Mouse (Mus musculus) limb, embryonic 13.5 days (tissue): Measurements from ENCODE around the gene 6330403K07Rik. TPM values are rescaled to one million over a fixed set of nuclear protein-coding genes. Genes with fewer than 3 reads are reported as not detected.
A peak's percentile ranks its signal among the peaks of the same experiment; 100 is the strongest.

Experiments
- ATAC-seq: fragments of 200-750 bp; cut with Nextera tagmentation; 2 replicates; pipeline ENCODE4 v1.8.0; 2017; ENCODE audit warnings: low read depth, moderate number of reproducible peaks, moderate TSS enrichment; ENCODE audit not compliant: low FRiP score
- H3K27ac ChIP-seq: fragments of 300-500 bp; sonication (generic); 2 replicates; pipeline ENCODE4 v1.5.1; 2015; ENCODE audit warnings: inconsistent platforms, mild to moderate bottlenecking, moderate library complexity
- H3K27me3 ChIP-seq: fragments of 300-500 bp; sonication (generic); 2 replicates; pipeline ENCODE4 v1.6.1; 2015; ENCODE audit warnings: mild to moderate bottlenecking, inconsistent platforms
- H3K36me3 ChIP-seq: fragments of 300-500 bp; sonication (generic); 2 replicates; pipeline ENCODE4 v1.6.1; 2015; ENCODE audit warnings: inconsistent platforms, mild to moderate bottlenecking, moderate library complexity
- H3K4me1 ChIP-seq: fragments of 300-500 bp; sonication (generic); 2 replicates; pipeline ENCODE4 v1.6.1; 2015; ENCODE audit warnings: inconsistent platforms
- H3K4me2 ChIP-seq: fragments of 300-500 bp; sonication (generic); replicated peaks from 2 replicates; pipeline ENCODE4 v1.6.1; 2015; ENCODE audit warnings: inconsistent platforms, mild to moderate bottlenecking, moderate library complexity
- H3K4me3 ChIP-seq: fragments of 300-500 bp; sonication (generic); 2 replicates; pipeline ENCODE4 v1.5.1; 2015; ENCODE audit warnings: moderate library complexity, mild to moderate bottlenecking, inconsistent platforms
- H3K9ac ChIP-seq: fragments of 300-500 bp; sonication (generic); 2 replicates; pipeline ENCODE4 v1.6.1; 2015; ENCODE audit warnings: mild to moderate bottlenecking, inconsistent platforms
- H3K9me3 ChIP-seq: fragments of 300-500 bp; sonication (generic); 2 replicates; pipeline ENCODE4 v1.6.1; 2016; ENCODE audit warnings: inconsistent platforms
- WGBS: fragments of 180-500 bp; shearing (Covaris S2); methylation state at CpG from one replicate; pipeline ENCODE4 v1.1.7; 2015; 5-methylcytosine and 5-hydroxymethylcytosine counted together
- polyA plus RNA-seq: library from polyadenylated mRNA; unstranded; fragments of >200 nt; fragmentation: Nextera tagmentation; extraction: Ambion mirVana; gene quantifications from 2 replicates; pipeline ENCODE4 v1.2.1, GENCODE M21; 2015

The 6330403K07Rik gene
- 267 and 272 TPM in 2 replicates for polyA plus RNA-seq

GRCm38 (mm10) chr11:71033163-71033761, at the start of gene 6330403K07Rik:
Gene 6330403K07Rik (minus strand): TSS chr11:71033513.
- Histone ChIP-seq H3K4me3 (peak within 1 kb of the TSS; percentile 73), H3K36me3 (peaks cover 10% of the 10 kb centered on the region), H3K4me1 (peaks cover 19% of the 10 kb centered on the region), H3K27me3 (no peaks in the 10 kb centered on the region), H3K9me3 (no peaks in the 10 kb centered on the region), H3K9ac (peak within 1 kb of the TSS; percentile 92), H3K27ac (peak within 1 kb of the TSS; percentile 93), H3K4me2 (peak within 1 kb of the TSS; percentile 75)
- 0% methylated on average over 27 of the region's 31 CpGs for WGBS
- peak; percentile 98 for ATAC-seq

DNA sequence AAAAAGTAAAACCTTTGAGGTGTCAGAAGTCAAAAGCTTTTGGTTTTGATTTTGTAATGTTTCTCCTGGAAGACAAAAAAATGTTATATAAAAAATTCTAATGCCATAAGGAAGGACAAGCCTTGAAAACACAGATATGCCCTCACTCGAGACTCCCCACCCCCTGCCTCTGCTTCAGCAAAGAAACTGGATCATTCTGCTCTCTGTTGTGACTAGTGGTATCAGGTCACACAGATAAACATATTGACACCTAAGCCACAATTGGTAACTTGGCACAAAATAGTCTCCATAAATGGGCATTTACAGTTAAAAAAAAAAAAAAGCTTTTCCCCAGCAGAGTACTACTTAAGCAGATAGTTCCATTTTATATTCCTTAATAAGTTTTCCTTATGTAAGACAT, 43.0 kb upstream of the 6330403K07Rik start:
- Histone ChIP-seq H3K27ac (no peak overlapping the region), H3K9me3 (peaks cover 7% of the 10 kb centered on the region), H3K4me3 (no peak overlapping the region), H3K27me3 (no peaks in the 10 kb centered on the region), H3K36me3 (no peaks in the 10 kb centered on the region), H3K4me2 (no peak overlapping the region), H3K9ac (no peak overlapping the region), H3K4me1 (no peaks in the 10 kb centered on the region)
- ATAC-seq: no peak
- WGBS: 79% methylated on average over 1 of the region's 1 CpGs

DNA sequence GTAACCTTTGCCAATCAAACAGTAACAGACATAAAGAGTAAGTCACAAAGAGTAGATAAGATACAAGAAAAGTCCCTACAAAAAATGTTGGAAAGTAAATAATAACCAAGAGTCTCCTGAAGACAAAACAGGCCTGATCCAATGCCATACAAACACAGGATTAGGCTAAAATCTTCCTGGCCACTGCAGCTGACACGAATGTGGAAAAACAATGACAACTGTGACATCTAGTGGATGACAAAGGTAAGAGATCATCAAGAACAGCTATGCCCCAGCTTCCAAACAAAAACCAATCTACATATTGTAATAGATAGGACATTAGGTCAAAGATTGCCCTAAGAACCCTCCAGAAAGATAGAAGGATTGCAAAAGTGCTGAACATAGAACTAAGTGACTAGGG, 19.2 kb upstream of the 6330403K07Rik start:
- 0% methylated on average over 1 of the region's 1 CpGs for WGBS
- no peak overlapping the region for H3K4me2 ChIP-seq
- no peaks in the 10 kb centered on the region for H3K36me3 ChIP-seq

DNA sequence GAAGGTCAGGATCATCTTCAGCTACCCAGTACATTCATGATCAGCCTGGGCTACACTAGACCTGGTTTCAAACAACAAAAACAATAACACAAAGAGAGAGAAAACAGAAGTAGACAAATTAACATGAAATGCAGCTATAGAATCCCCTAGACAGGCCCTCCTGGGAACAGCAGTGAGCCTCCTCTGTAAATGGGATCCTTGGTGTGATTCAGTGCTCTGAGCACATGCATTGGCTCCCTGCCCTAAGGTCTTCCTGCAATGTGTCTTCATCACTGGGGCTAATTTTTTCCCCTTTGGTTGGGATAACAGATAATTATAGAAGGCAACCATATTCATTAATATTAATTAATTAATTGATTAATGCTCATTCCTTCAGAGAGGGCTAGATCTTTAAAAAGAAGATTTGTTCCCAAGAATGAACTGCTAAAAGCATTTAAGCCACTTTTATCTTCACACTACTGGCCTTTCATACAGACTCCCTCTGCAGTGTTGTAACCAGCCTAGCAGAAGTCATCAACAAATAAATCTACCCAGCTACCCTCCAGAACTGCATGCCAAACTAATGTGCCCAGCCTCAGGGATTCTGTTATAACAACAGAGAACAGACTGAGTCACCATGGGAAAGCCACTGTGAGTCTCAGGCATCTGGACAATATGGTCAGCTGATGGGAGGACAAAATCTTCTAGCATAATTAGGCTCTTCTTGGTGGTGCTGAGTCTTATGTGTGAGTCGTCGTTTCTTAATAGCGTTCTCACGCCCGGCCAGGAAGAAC, 6.4 kb upstream of the 6330403K07Rik start:
- Histone ChIP-seq H3K4me3 (no peak overlapping the region), H3K4me1 (no peaks in the 10 kb centered on the region), H3K9me3 (no peaks in the 10 kb centered on the region), H3K27me3 (no peaks in the 10 kb centered on the region), H3K27ac (no peak overlapping the region), H3K4me2 (no peak overlapping the region), H3K36me3 (no peaks in the 10 kb centered on the region), H3K9ac (no peak overlapping the region)
- WGBS: 96% methylated on average over 5 of the region's 5 CpGs
- no peak for ATAC-seq

More for the DNA sequence above, 19.2 kb upstream of the 6330403K07Rik start:
- Histone ChIP-seq H3K4me3 (no peak overlapping the region), H3K27me3 (no peaks in the 10 kb centered on the region), H3K4me1 (no peaks in the 10 kb centered on the region), H3K9ac (no peak overlapping the region), H3K27ac (no peak overlapping the region), H3K9me3 (no peaks in the 10 kb centered on the region)
- no peak for ATAC-seq

- Histone ChIP-seq H3K4me1 (peaks cover 19% of the 10 kb centered on the region), H3K4me2 (peak overlapping the region; percentile 75), H3K36me3 (peaks cover 16% of the 10 kb centered on the region), H3K4me3 (peak overlapping the region; percentile 73), H3K9ac (peak overlapping the region; percentile 92), H3K27me3 (no peaks in the 10 kb centered on the region), H3K9me3 (no peaks in the 10 kb centered on the region), H3K27ac (peak overlapping the region; percentile 93)
- peak; percentile 20; the same call in 1 of the 2 replicates for ATAC-seq
- 5% methylated on average over 26 of the region's 26 CpGs for WGBS
Measured at GRCm38 (mm10) chr11:71032491-71033162, 686 bp downstream of the 6330403K07Rik start.

DNA sequence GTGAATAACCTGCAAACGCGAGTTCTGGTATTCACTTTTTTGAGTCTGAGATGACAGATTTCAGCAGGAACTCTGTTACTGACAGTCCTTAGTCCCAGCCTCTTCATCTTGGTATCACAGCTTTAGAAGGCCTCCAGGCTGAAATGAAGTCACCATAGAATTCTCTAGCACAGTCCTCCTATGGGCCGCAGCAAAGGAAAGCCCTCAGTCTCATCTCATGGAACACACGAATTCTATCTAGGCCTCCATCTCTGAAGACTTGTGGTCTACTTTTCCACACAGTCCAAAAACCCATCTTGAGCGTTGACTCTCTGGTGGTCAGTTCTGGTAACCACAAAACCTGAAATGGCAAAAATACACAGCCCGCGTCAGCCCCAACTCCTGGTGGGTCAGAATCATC, 1.2 kb downstream of the 6330403K07Rik start:
- peak overlapping the region; percentile 73 for H3K4me3 ChIP-seq
- H3K4me1 ChIP-seq: peaks cover 19% of the 10 kb centered on the region
- peak overlapping the region; percentile 93 for H3K27ac ChIP-seq
- H3K9me3 ChIP-seq: no peaks in the 10 kb centered on the region
- peak overlapping the region; percentile 75 for H3K4me2 ChIP-seq
- WGBS: 58% methylated on average over 7 of the region's 7 CpGs
- H3K27me3 ChIP-seq: no peaks in the 10 kb centered on the region
- H3K36me3 ChIP-seq: peaks cover 22% of the 10 kb centered on the region
- ATAC-seq: no peak
- peak overlapping the region; percentile 92 for H3K9ac ChIP-seq

GRCm38 (mm10) chr11:71029403-71030118, 3.8 kb downstream of the 6330403K07Rik start:
- no peak overlapping the region for H3K27ac ChIP-seq
- no peak overlapping the region for H3K9ac ChIP-seq
- ATAC-seq: no peak
- H3K4me2 ChIP-seq: no peak overlapping the region
- no peaks in the 10 kb centered on the region for H3K27me3 ChIP-seq
- WGBS: 72% methylated on average over 3 of the region's 3 CpGs
- no peaks in the 10 kb centered on the region for H3K9me3 ChIP-seq
- H3K4me3 ChIP-seq: no peak overlapping the region
- H3K4me1 ChIP-seq: peaks cover 19% of the 10 kb centered on the region
- H3K36me3 ChIP-seq: peaks cover 47% of the 10 kb centered on the region

- Histone ChIP-seq H3K4me1 (peaks cover 15% of the 10 kb centered on the region), H3K4me2 (no peak overlapping the region), H3K9ac (no peak overlapping the region), H3K27ac (no peak overlapping the region), H3K36me3 (peaks cover 58% of the 10 kb centered on the region), H3K27me3 (no peaks in the 10 kb centered on the region), H3K4me3 (no peak overlapping the region), H3K9me3 (no peaks in the 10 kb centered on the region)
- 65% methylated on average over 3 of the region's 3 CpGs for WGBS
- no peak for ATAC-seq
Measured at GRCm38 (mm10) chr11:71028280-71028679, 5.0 kb downstream of the 6330403K07Rik start.

DNA sequence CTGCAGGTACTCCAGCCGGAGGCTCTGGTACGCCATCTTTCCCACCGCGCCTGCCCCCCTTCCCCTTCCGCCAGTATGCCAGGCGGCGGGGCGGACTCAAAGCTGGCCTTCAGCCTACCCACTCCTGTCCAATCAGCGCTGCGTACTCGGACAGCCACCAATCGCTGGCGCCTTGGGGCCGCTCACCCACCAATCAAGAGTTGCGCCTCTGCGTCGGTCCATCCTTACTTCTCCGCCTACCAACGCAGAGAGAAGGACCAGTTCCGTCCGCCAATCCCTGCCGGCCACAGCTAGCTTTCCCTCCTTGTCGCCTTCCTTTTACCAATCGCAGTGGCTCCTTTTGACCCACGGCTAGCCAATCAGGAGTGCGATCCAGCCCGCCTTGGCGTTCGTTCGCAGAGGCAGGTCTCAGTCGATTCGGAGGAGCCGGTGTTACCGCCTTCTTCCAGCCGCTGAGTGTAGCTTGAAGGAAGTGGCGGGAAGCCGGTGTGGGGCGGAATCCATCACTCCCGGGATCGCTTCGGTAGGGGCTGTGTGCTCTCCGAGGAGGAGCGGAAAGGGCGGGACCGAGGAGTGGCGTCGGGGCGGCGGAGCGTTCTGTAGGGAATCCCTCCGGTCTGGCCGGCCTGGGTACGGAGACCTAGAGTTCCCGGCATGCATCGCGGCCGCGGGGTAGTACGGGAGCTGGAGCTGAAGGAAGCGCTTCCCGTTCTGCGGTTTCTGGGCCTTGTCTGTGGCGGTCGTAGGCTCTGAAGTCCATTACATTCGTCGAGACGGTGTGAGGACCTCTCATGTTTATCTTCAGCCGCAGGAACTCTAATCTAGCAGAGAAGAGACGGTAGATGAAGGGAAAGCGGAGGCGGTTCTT, 13.9 kb downstream of the 6330403K07Rik start, which contains the start of the genes Mis12 and Derl2:
Gene Mis12 (plus strand): TSS at position 411 of the 868 bp plus-strand sequence.
Gene Derl2 (minus strand): TSS at position 641 of the 868 bp plus-strand sequence.
- peaks cover 26% of the 10 kb centered on the region for H3K4me1 ChIP-seq
- peaks cover 28% of the 10 kb centered on the region for H3K36me3 ChIP-seq
- no peaks in the 10 kb centered on the region for H3K27me3 ChIP-seq
- ATAC-seq: peak; percentile 100
- WGBS: under 1% methylated on average over 62 of the region's 71 CpGs
- H3K4me3 ChIP-seq: peak within 1 kb of the TSS; percentile 91
- H3K27ac ChIP-seq: peak within 1 kb of the TSS; percentile 92
- H3K4me2 ChIP-seq: peak within 1 kb of the TSS; percentile 92
- no peaks in the 10 kb centered on the region for H3K9me3 ChIP-seq
- H3K9ac ChIP-seq: peak within 1 kb of the TSS; percentile 89

- H3K4me2 ChIP-seq: peak overlapping the region; percentile 81
- peaks cover 26% of the 10 kb centered on the region for H3K4me1 ChIP-seq
- 5% methylated on average over 28 of the region's 28 CpGs for WGBS
- peak overlapping the region; percentile 89 for H3K9ac ChIP-seq
- H3K36me3 ChIP-seq: peaks cover 29% of the 10 kb centered on the region
- peak overlapping the region; percentile 91 for H3K4me3 ChIP-seq
- peak overlapping the region; percentile 70; the same call in 1 of the 2 replicates for H3K27ac ChIP-seq
- peak; percentile 9 for ATAC-seq
- no peaks in the 10 kb centered on the region for H3K9me3 ChIP-seq
- H3K27me3 ChIP-seq: no peaks in the 10 kb centered on the region
Measured at GRCm38 (mm10) chr11:71018416-71019200, 14.7 kb downstream of the 6330403K07Rik start.
